Mouse (Mus musculus) thymus, postnatal 14 days (tissue): ENCODE results near the gene Cartpt.
"Not testable (repeated sequence)": the region's sequence is repeated elsewhere in the genome, so short reads cannot be mapped to it uniquely, and the experiment has no call there.

ENCODE experiments used
- DNase-seq: peaks from one replicate; pipeline ENCODE4 v3.0.0; 2021

The Cartpt gene

DNA sequence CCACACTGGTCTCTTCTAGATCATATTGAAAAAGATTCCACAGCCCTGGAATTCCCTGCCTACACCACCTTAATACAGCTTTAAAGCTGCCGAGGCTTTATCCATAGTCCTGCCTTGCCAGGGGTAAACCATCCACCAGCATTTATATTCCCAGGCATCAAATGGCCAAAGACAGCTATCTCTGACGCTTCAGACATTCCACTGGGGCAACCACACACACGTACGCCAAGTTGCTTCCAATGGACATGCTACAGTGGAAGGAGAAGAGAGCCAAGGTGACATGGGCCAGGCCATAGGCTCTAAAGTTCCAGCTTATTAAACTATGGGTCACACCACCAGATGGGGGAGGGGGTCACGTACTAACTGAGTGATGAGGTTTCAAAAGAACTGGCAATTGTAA is 45.7 kb downstream of the Cartpt start:
- no peak for DNase-seq

- no peak for DNase-seq
Measured at GRCm38 (mm10) chr13:99853131-99853530, 47.8 kb downstream of the Cartpt start.

- not testable (repeated sequence) for DNase-seq
Measured at GRCm38 (mm10) chr13:99852416-99852815, 48.5 kb downstream of the Cartpt start.

GRCm38 (mm10) chr13:99851026-99851425 is 49.9 kb downstream of the Cartpt start:
- DNase-seq, result no peak

DNA sequence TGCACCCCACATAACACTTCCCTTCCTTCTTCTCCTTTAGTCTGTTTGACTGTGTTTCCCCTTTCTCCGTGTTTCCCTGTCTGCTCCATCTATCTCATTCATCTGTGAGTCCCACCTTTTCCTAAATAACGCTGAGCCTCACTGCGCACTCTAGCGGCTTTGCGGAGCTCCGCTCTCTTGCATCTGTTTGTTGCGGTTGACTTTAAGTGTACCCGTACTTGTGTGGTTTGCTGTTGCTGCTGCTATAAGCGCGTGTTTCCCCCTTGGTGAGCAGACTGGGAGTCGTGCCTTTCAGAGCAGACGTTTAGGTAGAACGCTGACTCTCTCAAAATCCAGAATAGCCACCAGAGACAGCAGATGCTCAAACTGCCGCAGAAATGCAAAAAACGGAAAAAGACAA is 51.3 kb downstream of the Cartpt start:
- DNase-seq, result peak; percentile 4
